Mouse (Mus musculus) liver, adult (tissue): ENCODE data around the gene Mapkapk2.

Source experiments
- GATA4 ChIP-seq: IDR thresholded peaks from 2 replicates; pipeline ENCODE4 v1.6.1; 2014; ENCODE audit warnings: mild to moderate bottlenecking, low read length; ENCODE audit not compliant: insufficient replicate concordance

Gene Mapkapk2

DNA sequence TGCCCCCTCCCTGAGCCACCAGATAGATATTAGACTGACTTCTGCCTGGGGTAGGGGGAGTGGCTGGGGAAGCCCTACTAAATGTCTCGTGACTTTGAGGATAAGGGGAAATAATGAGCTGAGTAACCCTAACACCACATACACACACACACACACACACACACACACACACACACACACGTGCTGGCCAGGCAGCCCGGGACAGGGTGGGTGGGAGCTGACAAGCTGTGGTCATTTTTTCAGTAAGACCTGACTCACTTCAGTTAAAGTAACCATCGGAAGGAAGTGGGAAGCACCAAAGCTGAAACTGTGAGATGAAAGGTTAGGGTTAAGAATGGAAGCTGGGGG is 71.8 kb downstream of the Mapkapk2 start:
- TF ChIP-seq GATA4: no peak

DNA sequence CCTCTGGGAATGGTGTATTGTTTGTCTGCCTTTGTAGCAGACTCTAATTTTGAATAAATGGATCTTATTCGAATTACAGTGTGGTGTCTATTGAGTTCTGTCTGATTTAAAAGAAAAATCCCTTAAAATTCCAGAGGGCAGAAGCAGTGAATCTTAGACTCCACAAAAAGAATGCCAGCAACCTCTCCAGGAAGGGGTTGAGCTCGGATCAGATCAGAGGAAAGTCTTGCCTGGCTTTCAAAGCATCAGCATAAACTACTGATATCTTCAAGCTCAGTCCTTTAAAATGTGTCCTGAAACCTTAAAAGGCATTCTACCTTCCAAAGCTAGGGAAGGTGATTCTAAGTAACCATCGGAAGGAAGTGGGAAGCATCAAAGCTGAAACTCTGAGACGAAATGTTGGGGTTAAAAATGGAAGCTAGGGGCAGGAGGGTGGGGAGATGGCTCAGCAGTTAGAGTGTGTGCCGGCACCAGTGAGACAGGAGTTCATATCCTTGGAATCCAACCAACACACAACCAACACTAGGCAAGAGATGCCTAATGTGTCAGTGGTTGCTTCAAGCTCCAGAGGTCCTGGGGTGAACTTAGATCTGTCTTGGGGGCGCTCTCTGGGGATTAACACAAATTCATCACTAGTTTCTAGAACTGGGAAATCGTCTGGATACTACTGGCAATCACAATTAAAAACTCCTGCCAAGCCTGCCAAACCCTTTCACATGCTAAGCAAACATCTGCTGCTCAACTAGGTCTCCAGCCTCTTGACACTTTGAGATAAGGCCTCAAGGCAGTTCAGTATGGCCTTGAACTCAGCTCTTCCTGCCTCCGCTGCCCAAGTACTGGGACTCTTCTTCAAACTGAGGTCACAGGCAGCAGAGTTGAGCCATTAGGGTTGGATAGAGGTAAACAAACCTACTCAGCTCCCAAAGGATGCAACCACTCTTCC is 72.5 kb downstream of the Mapkapk2 start:
- no peak for TF ChIP-seq GATA4

DNA sequence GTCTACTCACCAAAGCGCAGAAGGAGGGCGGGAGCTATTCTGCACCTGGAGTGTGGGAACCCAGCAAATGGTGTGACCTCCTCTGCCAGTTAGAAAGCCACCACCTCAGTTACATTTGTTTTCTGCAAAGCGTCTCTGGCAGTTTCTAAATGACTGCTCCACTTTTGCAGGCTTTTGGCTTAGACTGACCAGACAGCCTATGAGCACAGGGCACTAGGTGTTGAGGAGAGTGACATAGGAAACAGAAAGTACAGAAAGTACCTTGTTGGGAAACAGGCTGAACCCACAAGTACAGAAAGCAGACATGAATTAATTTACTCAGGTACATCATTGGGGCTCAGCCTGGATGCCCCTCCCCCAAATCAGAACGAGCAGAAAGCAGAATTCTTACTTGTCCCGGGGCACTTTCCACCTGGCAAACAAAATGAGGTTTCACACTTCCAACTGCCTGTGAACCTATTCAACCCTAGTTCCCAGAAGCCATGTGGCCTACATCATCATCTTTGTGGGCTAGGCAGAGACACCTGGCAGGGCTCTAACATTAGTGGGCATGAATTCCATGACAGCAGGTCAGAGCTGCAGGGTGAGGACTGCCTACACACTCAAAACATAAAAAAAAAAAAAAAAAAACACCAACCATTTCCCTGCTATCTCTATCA is 74.9 kb downstream of the Mapkapk2 start:
- no peak for TF ChIP-seq GATA4

DNA sequence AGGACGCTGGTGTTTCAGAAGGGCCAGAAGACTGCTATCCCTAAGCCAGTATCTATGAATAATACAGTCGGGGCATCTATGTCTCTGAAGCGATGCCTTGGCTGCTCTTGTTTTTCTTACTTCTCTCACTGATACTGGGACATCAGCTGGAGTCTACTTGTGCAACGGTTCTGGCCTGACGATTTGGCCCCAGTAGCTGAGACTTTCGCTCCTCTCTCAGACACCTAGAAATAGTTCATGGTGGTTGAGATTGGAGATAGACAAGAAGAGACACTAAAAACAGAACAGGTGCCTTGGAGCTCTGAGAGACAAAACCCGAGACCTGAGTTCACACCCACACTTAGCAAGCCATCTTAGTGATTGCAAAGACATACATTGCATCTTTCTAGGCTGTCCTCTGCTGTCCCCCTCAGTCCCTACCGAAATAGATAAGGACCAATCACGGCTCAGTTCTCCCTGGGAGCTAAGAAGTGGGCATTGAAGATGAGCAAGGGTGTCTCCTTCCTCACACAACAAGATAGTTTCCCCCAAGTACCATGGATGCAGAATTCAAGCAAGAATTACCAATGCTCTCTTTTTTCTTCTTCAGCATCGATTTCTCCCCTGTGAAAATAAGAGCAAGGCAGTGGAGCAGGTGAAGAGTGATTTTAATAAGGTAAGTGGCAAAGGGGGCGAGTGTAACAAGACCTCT is 75.6 kb downstream of the Mapkapk2 start:
- TF ChIP-seq GATA4: no peak

DNA sequence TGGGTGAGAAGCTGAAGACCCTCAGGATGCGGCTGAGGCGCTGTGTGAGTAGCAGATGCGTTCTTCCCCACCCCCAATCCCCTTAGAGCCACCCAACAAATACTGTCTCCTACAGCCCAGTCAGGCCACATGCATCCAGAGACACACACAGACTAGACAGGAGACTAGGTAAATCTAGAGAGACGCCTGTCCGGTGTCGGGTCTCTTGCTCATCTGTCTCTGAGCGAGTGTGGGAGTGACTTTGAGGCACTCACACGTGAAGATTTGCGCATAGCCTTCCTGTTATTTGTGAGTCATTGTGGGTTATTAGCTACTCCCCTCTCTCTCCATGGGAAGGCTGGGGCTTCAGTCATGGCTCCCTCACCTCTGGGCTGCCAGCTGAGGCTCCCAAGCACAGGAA is 76.2 kb downstream of the Mapkapk2 start:
- TF ChIP-seq GATA4: no peak

DNA sequence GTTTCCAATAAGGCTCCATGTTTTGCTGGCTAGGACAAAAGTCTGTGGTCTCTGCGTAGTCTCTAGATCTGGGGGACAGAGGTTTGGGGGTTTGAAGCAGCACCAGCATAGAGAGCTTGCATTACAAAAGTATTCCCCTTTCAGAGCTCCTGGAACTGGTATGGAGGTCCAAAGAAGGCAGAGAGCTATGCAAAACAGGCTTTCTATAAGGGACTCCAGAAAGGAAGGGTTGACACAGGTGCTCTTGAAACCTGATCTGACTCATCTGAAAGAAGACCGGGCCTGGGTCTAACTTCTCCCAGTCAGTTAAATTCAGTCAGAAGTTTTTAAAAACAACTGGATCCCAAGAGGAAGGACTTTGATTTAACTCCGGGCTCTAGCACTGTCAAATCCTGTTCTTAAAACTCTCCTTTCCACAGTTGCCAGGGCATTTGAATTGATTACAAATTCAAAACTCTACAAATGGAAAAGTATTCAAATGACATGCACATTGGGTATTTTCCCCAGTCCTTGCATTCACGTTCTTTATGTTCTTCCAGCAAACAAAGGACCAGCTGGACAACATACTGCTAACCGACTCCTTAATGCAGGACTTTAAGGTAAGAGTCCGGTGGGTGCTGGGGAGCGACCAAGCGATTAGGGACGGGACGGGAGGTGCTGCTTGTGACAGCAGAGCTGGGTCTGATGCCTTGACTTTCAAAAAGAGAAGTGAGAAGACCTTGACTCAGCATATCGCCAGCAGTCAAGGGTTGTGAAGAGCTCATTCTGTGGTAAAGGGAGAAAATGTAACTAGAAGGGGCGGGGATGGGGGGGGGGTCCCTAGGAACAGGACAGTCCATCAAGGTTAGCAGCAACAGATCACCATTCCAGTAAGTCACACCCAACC is 77.0 kb downstream of the Mapkapk2 start:
- TF ChIP-seq GATA4: no peak

DNA sequence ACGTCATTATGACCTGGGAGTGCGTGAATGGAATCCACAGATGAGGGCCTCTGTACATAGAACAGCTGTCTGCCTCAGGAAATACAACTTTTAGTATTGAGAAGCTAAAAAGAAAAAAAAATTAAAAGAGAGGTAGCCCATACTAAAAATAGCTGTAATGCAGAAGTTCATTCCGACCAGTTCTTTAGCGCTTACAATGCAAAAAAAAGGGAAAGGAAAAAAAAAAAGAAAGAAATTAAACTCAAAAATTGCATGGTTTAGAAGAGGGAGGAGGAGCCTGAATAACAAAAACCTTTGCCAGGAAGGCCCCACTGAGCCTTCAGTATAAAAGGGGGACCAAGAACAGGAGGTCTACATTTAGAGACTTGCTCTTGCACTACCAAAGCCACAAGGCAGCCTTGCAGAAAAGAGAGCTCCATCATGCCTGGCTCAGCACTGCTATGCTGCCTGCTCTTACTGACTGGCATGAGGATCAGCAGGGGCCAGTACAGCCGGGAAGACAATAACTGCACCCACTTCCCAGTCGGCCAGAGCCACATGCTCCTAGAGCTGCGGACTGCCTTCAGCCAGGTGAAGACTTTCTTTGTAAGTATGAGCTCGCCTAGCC is 78.0 kb downstream of the Mapkapk2 start, which contains the start of gene Il10:
Gene Il10 (plus strand): TSS at position 354 of the 607 bp plus-strand sequence.
- no peak for TF ChIP-seq GATA4

DNA sequence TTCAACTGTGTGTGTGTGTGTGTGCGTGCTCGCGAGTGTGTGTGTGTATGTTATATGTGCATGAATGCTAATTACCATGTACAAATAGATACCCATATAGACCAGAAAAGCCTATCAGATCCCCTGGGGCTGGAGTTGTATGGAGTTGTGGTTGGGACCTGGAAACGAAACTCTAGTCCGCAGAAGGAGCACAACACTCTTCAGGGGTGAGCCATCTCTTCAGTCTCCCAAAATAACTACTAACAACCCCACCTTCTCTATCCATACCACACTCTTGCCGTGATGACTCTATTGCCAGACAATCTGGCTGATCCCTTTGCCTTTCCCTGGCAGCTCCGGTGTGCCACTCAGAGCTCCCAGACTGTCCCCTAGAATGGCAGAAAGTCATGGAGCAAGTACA is 81.7 kb downstream of the Mapkapk2 start:
- TF ChIP-seq GATA4: no peak

DNA sequence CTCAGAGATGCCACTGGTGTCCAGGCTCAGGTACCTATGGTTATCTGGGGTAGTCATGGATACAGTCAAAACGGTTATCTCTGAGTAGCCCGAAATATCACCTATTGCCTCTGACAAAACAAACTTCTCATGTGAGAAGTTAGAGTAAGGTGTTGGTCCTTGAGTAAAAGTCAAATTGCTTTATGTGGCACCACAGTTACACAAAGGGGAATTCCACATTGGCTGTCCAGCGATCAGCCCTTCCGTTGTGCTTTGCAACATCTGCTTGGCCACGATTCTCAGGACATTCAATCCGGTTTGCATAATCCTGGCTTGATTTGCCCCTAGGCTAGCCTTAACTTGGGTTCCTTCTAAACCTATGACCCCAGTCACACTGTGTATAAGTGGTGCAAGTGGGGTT is 82.3 kb downstream of the Mapkapk2 start:
- TF ChIP-seq GATA4: no peak

DNA sequence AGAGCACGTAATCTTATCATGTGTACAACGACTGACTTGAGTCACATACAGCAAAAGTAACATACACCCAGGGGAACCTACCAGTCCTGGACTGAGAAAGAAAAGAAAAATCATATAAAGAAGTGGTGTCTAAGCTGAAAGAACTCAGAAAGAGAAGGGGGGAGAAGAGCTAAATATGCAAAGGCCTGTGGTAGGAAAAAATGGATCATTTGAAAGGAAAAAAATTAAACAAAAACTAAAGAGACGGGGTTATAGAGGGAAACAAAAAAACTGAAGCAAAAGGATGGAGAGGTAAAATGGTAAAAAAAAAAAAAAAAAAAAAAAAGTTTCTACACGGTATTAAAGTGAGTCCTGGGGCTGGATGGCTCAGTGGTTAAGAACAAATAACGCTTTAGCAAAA is 83.7 kb downstream of the Mapkapk2 start:
- TF ChIP-seq GATA4: no peak

DNA sequence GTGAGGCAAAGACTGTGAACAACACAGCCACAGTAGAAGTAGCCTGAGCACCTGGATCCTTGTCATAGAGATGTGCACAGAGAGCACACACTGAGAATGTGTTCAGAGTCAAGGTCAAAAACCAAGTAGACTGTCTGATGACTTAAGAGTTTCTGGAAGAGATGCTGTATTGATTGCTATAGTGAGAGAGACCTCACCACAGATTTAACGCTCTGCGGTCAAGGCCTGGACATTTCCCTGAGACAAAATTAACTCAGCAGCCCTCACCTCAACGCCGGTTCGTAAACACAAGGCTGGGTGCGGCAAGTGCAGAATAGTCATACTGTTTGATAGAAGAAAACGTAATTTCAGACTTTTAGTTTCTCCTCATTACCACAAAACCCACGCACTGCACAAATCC is 85.1 kb downstream of the Mapkapk2 start:
- no peak for TF ChIP-seq GATA4

DNA sequence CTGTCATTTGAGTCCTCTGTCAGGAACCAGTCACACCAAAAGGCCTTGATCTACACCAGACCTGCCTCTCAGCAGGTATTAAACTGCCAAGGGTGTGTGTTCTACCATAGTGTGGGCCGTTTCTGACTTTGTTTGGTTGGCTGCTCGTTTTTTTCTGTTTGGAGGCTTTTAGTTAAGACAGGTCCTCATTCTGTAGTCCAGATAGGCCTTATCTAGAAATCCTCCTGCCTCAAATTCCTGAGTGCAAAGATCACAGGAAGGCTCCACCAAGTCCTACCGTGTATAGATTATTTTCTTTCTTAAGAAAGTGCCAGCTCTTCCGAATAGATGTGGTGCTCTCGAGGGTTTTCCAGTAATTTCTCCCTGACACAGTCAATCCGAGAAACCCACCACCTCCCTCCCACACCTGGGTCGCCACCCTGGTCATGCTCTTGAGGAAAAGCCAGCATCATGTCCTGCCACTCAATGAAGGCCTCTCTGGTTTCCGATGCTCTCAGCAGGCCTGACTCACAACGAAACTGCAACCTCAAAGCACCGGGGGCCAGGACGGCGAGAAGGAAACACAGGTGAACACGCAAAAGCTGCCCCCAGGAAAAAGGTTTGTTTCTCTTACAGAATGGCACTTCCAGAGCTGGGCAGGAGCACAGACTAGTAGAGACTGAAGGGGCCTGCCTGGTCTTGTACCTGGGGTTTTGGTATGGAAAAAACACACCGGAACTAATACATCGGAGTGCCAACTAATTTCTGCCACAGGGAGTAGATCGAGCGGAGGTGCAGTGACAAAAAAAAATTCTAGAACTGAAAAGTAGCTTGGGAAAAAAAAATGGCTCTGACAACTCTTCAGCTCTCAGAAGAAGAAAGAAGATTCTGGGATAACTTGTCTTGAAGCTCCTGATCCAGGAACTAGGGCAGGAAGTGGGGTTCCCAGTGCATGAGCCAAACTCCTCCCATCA is 87.1 kb downstream of the Mapkapk2 start:
- TF ChIP-seq GATA4: no peak

DNA sequence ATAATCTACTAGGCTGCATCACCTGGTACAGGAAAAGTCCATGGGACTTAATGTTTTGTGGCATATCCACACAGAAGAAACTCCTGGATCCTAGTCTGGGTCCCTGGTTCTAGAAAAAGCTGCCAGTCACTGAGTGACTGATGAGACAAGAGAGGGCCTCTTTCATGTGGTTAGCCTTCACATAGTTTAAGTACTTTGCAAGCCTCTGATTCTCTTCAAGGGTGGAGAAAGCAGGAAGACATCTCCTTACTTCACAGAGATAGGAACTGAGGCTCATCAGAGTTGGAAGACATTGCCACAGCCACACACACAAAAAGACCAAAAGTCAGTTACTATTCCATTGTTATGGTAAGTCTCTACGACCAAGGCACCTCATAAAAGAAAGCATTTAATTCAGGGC is 91.6 kb downstream of the Mapkapk2 start:
- TF ChIP-seq GATA4: no peak
